Mouse (Mus musculus) liver, embryonic 14.5 days (tissue): ENCODE measurements at regions not wholly inside any gene's neighbourhood (a gene's known extent, or its start where the extent isn't known, plus 50 kb on each side); places are given as distances from the start of the nearest gene placed in this dataset.

Source experiments
- CTCF ChIP-seq: IDR thresholded peaks from 2 replicates; pipeline ENCODE4 v1.5.1; 2016; ENCODE audit warnings: antibody characterized with exemption, low read depth, control low read depth
- EP300 ChIP-seq: IDR thresholded peaks from 2 replicates; pipeline ENCODE4 v1.6.1; 2016; ENCODE audit warnings: antibody characterized with exemption, low read depth

DNA sequence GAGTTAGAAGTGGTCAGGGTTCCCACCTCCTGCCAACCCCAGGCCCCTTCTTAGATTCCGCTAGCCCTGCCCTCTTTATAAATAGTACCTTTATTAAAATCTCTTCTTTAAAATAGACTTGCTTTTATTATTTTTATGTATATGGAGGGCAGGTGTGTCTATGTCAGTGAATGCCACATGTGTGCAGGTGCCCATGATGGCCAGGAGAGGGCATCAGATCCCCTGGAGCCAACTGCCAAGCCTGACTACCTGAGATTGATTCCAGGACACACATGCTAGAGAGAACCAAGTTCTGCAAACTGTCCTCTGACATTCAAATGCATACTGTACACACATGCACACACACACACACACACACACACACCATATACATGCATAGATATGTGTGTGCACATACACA, 69.8 kb upstream of the Oxtr start:
- TF ChIP-seq EP300 (no peak), CTCF (peak; percentile 43)
